Mouse (Mus musculus) adrenal gland, adult 18-20 months (tissue): Measurements from ENCODE around the gene Myf5. TPM values are rescaled to one million over a fixed set of nuclear protein-coding genes. Genes with fewer than 3 reads are reported as not detected.
A peak's percentile ranks its signal among the peaks of the same experiment; 100 is the strongest.

ENCODE experiments used
- DNase-seq, 2 experiments: peaks; one replicate each; pipeline ENCODE4 v3.0.0; 2021 to 2022; ENCODE audit warnings: low spot score in 2 of 2
- long read RNA-seq, 2 experiments: library from polyadenylated mRNA; stranded (forward); transcript quantifications; one replicate each; pipeline ENCODE4 v2.0.0; 2021
- total RNA-seq, 2 experiments: library from RNA; stranded (reverse); gene quantifications; 1 replicate in 1 of 2; 2 replicates in 1 of 2; pipeline ENCODE4 v1.2.3; 2021

The Myf5 gene
- total RNA-seq = not detected
- long read RNA-seq, experiment 1 = 0 reads
- long read RNA-seq, experiment 2 = 0 reads

GRCm38 (mm10) chr10:107485870-107486269, at the start of gene Myf5:
TSS of gene Myf5 (minus strand) at chr10:107486134.
- DNase-seq = no peak

GRCm38 (mm10) chr10:107528758-107529157, 42.8 kb upstream of the Myf5 start:
- no peak for DNase-seq

DNA sequence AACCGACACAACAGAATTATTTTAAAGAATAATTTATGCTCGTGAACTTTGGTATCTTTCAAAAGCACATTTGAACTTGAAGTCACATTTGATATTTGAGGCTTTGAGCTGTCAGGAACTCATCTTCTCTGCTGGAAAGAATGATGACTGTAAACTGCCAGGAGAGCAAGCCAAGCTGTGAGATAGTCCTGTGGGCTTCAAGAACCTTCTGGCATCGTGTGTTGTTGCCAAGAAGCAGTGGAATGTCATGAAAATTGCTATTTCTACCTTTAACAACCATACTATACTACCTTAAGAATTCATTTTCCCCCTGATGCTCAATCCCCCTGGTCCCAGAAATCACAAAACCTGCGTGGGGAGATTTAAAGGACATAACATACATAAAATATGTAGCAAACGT, 33.3 kb upstream of the Myf5 start:
- no peak for DNase-seq

DNA sequence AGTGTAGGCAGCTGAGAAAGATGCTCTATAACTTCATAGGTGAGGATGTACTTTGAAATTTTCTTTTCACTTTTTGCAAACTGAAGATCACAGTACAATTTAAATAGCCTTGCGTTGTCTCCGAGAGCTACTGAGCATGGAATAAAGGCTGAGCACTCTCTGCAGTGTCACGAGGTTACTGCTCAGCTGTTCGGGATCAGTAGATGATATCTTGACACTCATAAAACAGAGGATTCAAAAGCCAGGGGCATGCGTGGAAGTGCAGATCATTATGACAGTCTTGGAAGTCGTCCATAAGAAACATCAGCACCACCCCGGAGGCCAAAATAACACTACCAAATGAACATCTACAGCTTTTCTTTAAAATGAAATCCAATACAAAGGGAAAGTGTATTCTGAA, 30.7 kb upstream of the Myf5 start:
- no peak for DNase-seq

- DNase-seq = no peak
These were observed 28.8 kb upstream of the Myf5 start for GRCm38 (mm10) chr10:107514735-107515134.

DNA sequence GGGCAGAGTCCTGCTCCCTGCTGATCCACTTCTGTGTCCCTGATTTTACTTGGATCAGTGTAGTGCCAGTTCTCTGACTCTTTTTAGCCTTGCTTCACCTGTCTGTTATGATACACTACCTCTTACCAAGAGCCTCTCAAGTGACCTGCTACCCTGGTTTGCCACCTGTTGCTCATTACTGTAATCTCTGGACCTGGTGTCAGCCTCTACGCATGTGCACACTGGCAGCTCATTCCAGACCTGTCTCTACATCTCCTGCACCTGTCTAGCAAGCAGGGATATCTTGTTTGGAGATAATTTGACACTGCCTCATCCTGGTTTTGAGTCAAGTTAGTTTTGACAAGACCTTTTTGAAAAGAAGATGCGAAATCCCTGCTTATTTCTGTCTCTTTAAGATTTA, 20.5 kb upstream of the Myf5 start:
- no peak for DNase-seq

GRCm38 (mm10) chr10:107503430-107503829, 17.5 kb upstream of the Myf5 start:
- DNase-seq = no peak

GRCm38 (mm10) chr10:107502193-107502592, 16.3 kb upstream of the Myf5 start:
- no peak for DNase-seq

DNA sequence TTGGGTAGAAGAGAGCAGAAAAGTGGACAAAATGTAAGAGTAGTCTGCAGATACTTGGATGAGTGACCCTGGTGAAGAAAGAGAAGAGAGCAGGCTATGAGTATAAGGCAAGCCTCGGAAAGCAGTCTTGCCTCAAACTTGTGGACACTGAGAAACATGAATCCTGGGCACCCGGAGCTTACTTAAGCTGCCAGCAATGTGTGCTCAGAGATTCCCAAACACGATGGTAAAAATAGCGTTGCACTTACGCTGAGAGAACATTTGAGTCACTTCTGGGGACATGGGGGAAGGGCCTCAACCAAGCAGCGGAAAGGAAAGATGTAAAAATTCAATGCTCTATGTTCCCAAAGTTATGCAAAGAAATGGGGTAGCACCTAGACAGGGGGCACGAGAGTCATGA, 13.7 kb upstream of the Myf5 start:
- DNase-seq = no peak

DNA sequence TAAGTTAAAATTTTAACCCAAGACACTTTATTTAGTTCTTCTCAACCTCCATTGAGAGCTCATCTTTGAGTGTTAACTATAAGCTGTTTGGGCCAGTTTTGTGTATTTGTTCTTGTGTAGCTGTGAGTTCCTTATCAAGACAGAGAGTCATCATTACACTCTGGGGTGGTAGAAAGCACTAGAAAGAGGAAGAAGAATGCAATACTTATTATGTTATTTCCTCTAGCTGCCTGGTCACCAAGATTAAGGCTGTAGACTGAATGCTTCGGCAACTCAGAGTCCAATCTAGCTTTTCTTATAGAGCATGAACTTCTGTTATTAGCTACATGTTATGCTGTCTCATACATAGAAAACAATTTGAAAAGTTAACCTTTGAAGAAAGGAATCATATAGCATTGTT, 10.5 kb upstream of the Myf5 start:
- DNase-seq = no peak

- DNase-seq = no peak
These were observed 8.6 kb upstream of the Myf5 start, which contains the start of gene Myf6 for GRCm38 (mm10) chr10:107494568-107494967. TSS of gene Myf6 (minus strand) at chr10:107494737.

DNA sequence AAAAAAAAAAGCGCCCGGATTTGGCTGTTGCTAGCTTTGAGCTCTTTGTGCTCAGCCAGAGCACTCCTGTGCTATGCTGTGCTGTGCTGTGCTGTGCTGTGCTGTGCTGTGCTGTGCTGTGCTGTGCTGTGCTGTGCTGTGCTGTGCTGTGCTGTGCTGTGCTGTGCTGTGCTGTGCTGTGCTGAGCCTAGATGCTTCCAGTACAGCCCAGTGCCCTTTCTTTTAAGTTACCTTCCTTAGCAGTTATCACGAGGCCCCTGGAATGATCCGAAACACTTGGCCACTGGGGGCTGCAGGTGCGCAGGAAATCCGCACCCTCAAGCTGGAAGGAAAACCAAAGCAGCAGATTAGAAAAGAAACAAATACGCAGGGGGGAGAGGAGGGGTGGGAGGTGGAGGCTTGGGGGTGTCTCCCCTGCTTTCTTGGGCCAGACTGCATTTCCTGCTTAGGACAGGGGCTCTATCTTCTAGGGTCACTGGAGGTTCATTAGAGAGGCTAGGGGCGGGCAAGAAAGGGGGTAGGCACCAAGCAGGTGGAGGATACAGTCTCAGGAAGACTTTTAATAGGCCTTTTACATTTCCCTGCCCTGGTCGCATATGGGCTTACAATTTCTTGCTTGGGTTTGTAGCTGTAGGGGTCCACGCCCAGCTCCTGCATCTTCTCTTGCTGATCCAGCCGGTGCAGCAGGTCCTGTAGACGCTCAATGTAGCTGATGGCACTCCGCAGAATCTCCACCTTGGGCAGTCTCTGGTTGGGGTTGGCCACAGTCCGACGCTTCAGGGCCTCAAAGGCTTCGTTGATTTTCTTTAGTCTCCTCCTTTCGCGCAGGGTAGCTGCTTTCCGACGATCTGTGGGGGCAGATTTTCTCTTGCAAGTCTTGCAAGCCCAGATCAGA, 7.9 kb upstream of the Myf5 start:
- no peak for DNase-seq

- no peak for DNase-seq
These were observed 7.1 kb upstream of the Myf5 start for GRCm38 (mm10) chr10:107492867-107493579.

GRCm38 (mm10) chr10:107488654-107489315, 2.9 kb upstream of the Myf5 start:
- DNase-seq = no peak

DNA sequence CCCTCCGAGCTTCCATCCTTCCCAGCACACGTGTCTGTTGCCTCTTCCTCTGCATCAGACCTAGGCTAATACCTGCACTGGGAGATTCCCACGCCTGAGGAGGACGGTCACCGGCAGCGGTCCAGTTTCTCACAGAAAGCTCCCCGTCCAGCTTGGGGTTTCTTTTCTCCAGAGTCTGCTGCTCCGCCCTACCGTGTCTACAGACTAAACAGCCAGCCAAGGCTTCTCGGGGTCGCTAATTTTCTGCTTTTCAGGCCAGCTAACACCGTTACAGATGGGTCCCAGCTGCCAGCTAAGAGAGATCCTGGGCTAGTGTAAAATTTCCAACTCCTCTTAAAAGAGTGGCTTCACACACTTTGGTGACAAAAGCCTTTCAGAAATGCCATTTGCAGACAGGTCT, 836 bp upstream of the Myf5 start:
- no peak for DNase-seq

- DNase-seq = no peak
These were observed 1.9 kb downstream of the Myf5 start for GRCm38 (mm10) chr10:107484050-107484449.

DNA sequence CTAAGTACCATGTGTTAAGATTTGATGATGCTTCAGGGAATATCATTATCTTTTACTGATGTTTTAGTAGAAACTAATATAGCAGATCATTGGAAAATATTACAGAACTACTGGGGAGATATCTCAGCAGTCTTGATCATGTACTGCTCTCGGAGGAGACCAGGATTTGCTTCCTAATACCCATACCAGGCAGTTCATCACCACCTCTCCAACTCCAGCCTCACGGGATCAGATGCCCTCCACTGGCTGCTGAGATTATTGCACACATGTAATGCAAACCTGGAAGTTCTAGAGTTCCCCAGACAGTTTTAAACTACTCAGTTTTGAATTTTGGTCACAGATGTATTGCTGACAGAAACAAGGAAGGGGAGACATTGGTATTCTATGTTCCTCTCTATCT, 12.4 kb downstream of the Myf5 start:
- no peak for DNase-seq

DNA sequence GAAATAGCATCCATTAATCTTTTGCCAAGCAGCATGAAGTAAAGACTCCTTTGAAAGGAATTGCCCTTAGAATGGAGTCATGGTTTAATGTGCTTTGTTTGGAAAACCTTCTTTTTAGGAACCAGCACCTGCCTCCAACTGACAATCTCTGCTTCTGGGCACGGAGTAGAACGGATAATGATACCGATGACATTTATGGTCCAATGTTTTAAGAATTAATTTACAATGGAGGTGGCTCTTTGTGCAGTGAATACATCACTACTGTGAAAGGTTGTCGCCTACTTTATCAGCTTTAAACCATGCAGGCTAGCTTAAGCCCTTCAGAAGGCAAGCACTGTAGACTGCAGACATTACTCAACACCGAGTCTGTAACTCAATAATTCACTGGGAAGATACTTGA, 14.2 kb downstream of the Myf5 start:
- no peak for DNase-seq

DNA sequence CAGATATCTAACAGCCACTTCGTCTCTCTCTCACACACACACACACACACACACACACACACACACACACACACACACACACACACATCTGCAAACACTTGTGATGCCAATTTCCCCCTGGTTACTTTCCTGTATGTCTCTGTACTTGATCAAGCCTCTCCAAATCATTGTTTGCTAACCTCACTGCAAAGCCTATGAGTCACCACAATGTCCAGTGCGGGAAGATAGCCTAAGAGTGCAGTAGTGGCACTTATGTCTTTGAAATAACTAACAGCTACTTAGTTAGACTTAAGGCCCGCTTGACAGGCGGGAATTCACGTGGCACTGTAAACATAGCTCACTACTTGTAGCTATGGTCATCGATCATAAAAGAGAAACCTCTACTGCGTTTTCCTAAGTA, 18.1 kb downstream of the Myf5 start:
- DNase-seq = no peak

GRCm38 (mm10) chr10:107449496-107450330, 36.2 kb downstream of the Myf5 start:
- no peak for DNase-seq

DNA sequence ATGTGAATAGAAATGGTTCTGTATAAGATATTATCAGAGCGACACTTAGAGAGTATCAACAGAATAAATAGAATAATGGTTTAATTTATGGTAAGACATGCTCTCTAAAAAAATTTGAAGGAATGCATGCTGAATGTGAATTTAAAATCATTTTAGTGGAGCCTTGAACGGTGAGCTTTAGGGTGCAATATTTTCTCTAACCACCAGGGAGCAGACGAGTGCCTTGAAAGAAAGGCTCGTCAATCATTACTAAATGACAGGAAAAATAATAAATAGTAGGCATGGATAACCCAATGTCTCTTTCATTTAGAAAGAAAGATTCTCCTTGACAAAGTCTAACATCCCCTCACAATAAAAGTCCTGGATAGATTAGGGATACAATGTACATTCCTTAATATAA, 43.2 kb downstream of the Myf5 start:
- DNase-seq = peak in 1 of 2 experiments; percentile 5
